Mouse (Mus musculus): Measurements from ENCODE around the gene Trcg1. TPM values are rescaled to one million over a fixed set of nuclear protein-coding genes. Genes with fewer than 3 reads are reported as not detected.
"Not testable (repeated sequence)": the region's sequence is repeated elsewhere in the genome, so short reads cannot be mapped to it uniquely, and the experiment has no call there.

The Trcg1 gene
- total RNA-seq (2021): not detected
- long read RNA-seq, experiment 1: 0 reads
- long read RNA-seq, experiment 2: 0 reads

GRCm38 (mm10) chr9:57236256-57236655, at the start of gene Trcg1:
Trcg1 (plus strand) TSS chr9:57236556.
- no peak for DNase-seq
- intact Hi-C loops (cut with DNase I): no loop called here

GRCm38 (mm10) chr9:57196708-57197107, 39.6 kb upstream of the Trcg1 start:
- intact Hi-C loops (cut with DNase I): no loop called here
- DNase-seq: no peak

GRCm38 (mm10) chr9:57197414-57197813, 38.9 kb upstream of the Trcg1 start:
- intact Hi-C loops (cut with DNase I): no loop called here
- no peak for DNase-seq

GRCm38 (mm10) chr9:57202981-57203380, 33.4 kb upstream of the Trcg1 start:
- intact Hi-C loops (cut with DNase I): no loop called here

GRCm38 (mm10) chr9:57203571-57203970, 32.8 kb upstream of the Trcg1 start:
- DNase-seq; intact Hi-C loops (cut with DNase I): not testable (repeated sequence)

More at GRCm38 (mm10) chr9:57202981-57203380, 33.4 kb upstream of the Trcg1 start:
- no peak for DNase-seq

- DNase-seq: no peak
- intact Hi-C loops (cut with DNase I): no loop called here
Observed at GRCm38 (mm10) chr9:57206896-57207295, 29.5 kb upstream of the Trcg1 start.

- DNase-seq: no peak
- intact Hi-C loops (cut with DNase I): loop anchor here (2.0 kb wide), 1 partner anchor 225 kb away; no protein-coding TSS in a partner anchor
Observed at GRCm38 (mm10) chr9:57209316-57209715, 27.0 kb upstream of the Trcg1 start.

GRCm38 (mm10) chr9:57212448-57213222, 23.7 kb upstream of the Trcg1 start:
- intact Hi-C loops (cut with DNase I): no loop called here

GRCm38 (mm10) chr9:57214500-57214899, 21.9 kb upstream of the Trcg1 start:
- no peak for DNase-seq
- intact Hi-C loops (cut with DNase I): no loop called here

More at GRCm38 (mm10) chr9:57212448-57213222, 23.7 kb upstream of the Trcg1 start:
- no peak for DNase-seq

GRCm38 (mm10) chr9:57217220-57217619, 19.1 kb upstream of the Trcg1 start:
- intact Hi-C loops (cut with DNase I): no loop called here
- no peak for DNase-seq

GRCm38 (mm10) chr9:57218776-57219175, 17.6 kb upstream of the Trcg1 start:
- DNase-seq: no peak
- intact Hi-C loops (cut with DNase I): no loop called here

- DNase-seq: no peak
- intact Hi-C loops (cut with DNase I): no loop called here
Observed at GRCm38 (mm10) chr9:57219511-57219910, 16.8 kb upstream of the Trcg1 start.

- DNase-seq: no peak
Observed at GRCm38 (mm10) chr9:57220356-57220755, 16.0 kb upstream of the Trcg1 start.

GRCm38 (mm10) chr9:57223341-57223740, 13.0 kb upstream of the Trcg1 start:
- intact Hi-C loops (cut with DNase I): loop anchor here (10.0 kb wide), 1 partner anchor 329 kb away; no protein-coding TSS in a partner anchor
- no peak for DNase-seq

More at GRCm38 (mm10) chr9:57220356-57220755, 16.0 kb upstream of the Trcg1 start:
- intact Hi-C loops (cut with DNase I): loop anchor here (10.0 kb wide), 1 partner anchor 326 kb away; no protein-coding TSS in a partner anchor

- DNase-seq: no peak
- intact Hi-C loops (cut with DNase I): loop anchor here (10.0 kb wide), 1 partner anchor 331 kb away; no protein-coding TSS in a partner anchor
Observed at GRCm38 (mm10) chr9:57225780-57226627, 10.4 kb upstream of the Trcg1 start.

- intact Hi-C loops (cut with DNase I): loop anchor here (10.0 kb wide), 1 partner anchor 332 kb away; no protein-coding TSS in a partner anchor
Observed at GRCm38 (mm10) chr9:57226628-57227122, 9.7 kb upstream of the Trcg1 start.

GRCm38 (mm10) chr9:57227203-57227602, 9.2 kb upstream of the Trcg1 start:
- intact Hi-C loops (cut with DNase I): loop anchor here (10.0 kb wide), 1 partner anchor 332 kb away; no protein-coding TSS in a partner anchor

More at GRCm38 (mm10) chr9:57226628-57227122, 9.7 kb upstream of the Trcg1 start:
- not testable (repeated sequence) for DNase-seq

GRCm38 (mm10) chr9:57228186-57228585, 8.2 kb upstream of the Trcg1 start:
- intact Hi-C loops (cut with DNase I): loop anchor here (10.0 kb wide), 1 partner anchor 333 kb away; no protein-coding TSS in a partner anchor

More at GRCm38 (mm10) chr9:57227203-57227602, 9.2 kb upstream of the Trcg1 start:
- no peak for DNase-seq

GRCm38 (mm10) chr9:57229726-57230125, 6.6 kb upstream of the Trcg1 start:
- DNase-seq: no peak
- intact Hi-C loops (cut with DNase I): loop anchor here (10.0 kb wide), 1 partner anchor 335 kb away; no protein-coding TSS in a partner anchor

More at GRCm38 (mm10) chr9:57228186-57228585, 8.2 kb upstream of the Trcg1 start:
- no peak for DNase-seq

GRCm38 (mm10) chr9:57230146-57230783, 6.1 kb upstream of the Trcg1 start:
- DNase-seq: no peak

More at GRCm38 (mm10) chr9:57230146-57230783, 6.1 kb upstream of the Trcg1 start:
- intact Hi-C loops (cut with DNase I): no loop called here
